Mouse (Mus musculus): Measurements from ENCODE around the gene Azin2.

Azin2 gene

GRCm38 (mm10) chr4:128962029-128962925 lies at the start of gene Azin2:
Gene Azin2, minus strand, starts transcription at chr4:128962442.
- DNase-seq: peak; percentile 90

- no peak for DNase-seq
Observed at GRCm38 (mm10) chr4:129011604-129012121, 49.4 kb upstream of the Azin2 start.

- no peak for DNase-seq
Observed at GRCm38 (mm10) chr4:129009521-129009920, 47.3 kb upstream of the Azin2 start.

GRCm38 (mm10) chr4:129008672-129009071 lies 46.4 kb upstream of the Azin2 start:
- DNase-seq: no peak

- no peak for DNase-seq
Observed at GRCm38 (mm10) chr4:129008006-129008519, 45.8 kb upstream of the Azin2 start.

GRCm38 (mm10) chr4:129003720-129004119 lies 41.5 kb upstream of the Azin2 start:
- DNase-seq: no peak

- DNase-seq: no peak
Observed at GRCm38 (mm10) chr4:129000786-129001185, 38.5 kb upstream of the Azin2 start.

GRCm38 (mm10) chr4:128998401-128998800 lies 36.2 kb upstream of the Azin2 start:
- DNase-seq: no peak

GRCm38 (mm10) chr4:128997258-128997657 lies 35.0 kb upstream of the Azin2 start:
- DNase-seq: no peak

- no peak for DNase-seq
Observed at GRCm38 (mm10) chr4:128995238-128995637, 33.0 kb upstream of the Azin2 start.

GRCm38 (mm10) chr4:128993675-128994074 lies 31.4 kb upstream of the Azin2 start:
- no peak for DNase-seq

GRCm38 (mm10) chr4:128993025-128993662 lies 30.9 kb upstream of the Azin2 start:
- DNase-seq: peak; percentile 94

- DNase-seq: no peak
Observed at GRCm38 (mm10) chr4:128992176-128992575, 29.9 kb upstream of the Azin2 start.

- no peak for DNase-seq
Observed at GRCm38 (mm10) chr4:128991500-128992008, 29.3 kb upstream of the Azin2 start, which contains the start of gene Ak2. Gene Ak2, plus strand, starts transcription at chr4:128991958.

- no peak for DNase-seq
Observed at GRCm38 (mm10) chr4:128989678-128990077, 27.4 kb upstream of the Azin2 start.

GRCm38 (mm10) chr4:128988911-128989310 lies 26.7 kb upstream of the Azin2 start:
- DNase-seq: no peak

- no peak for DNase-seq
Observed at GRCm38 (mm10) chr4:128984600-128984999, 22.4 kb upstream of the Azin2 start.

GRCm38 (mm10) chr4:128983656-128984055 lies 21.4 kb upstream of the Azin2 start:
- no peak for DNase-seq

- no peak for DNase-seq
Observed at GRCm38 (mm10) chr4:128983151-128983550, 20.9 kb upstream of the Azin2 start.

- DNase-seq: no peak
Observed at GRCm38 (mm10) chr4:128981833-128982180, 19.6 kb upstream of the Azin2 start.

- peak; percentile 44 for DNase-seq
Observed at GRCm38 (mm10) chr4:128980890-128981832, 18.9 kb upstream of the Azin2 start.

- no peak for DNase-seq
Observed at GRCm38 (mm10) chr4:128978634-128979033, 16.4 kb upstream of the Azin2 start.
